Comparison of ENCODE assay signal across 29 mouse cellular contexts in the genomic region with DNA sequence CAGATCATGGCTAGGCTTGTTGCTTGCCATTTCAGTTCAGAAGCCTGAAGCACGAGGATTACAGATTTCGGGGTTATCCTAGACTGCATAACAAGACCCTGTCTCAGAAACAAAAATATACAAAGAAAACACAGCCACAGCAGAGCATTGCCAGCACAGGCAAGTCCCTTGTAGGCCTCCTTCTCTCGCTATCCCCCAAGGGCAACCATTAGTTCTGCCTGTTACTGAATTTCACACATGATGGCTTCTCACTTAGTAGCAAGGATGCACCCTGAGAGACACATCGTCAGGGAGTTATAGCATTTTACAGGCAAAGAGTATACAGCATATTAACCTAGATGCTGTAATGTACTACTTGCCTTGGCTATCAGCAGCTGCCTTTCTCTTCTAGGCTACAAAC. TPM values are rescaled to one million over a fixed set of nuclear protein-coding genes. Genes with fewer than 3 reads are reported as not detected.
DNase-seq lines count a peak whose midpoint lies in the region; ATAC-seq and TF ChIP-seq lines count a peak whose summit lies in the region.
"Had no signal": no experiment of that assay in that cellular context is flagged by ENCODE, and none has a peak within 500 bp of the region (broad histone marks: within the 10 kb centered on the region; RNA-seq: fewer than 3 reads in every experiment).

No protein-coding gene starts in this region.

- H3K4me3 ChIP-seq in hindbrain, embryonic 12.5 days: no peak overlapping the region
- H3K4me3 ChIP-seq in hindbrain, embryonic 10.5 days: no peak overlapping the region
- H3K4me3 ChIP-seq in hindbrain, embryonic 14.5 days (replicated peaks; ENCODE audit: low read length): no peak overlapping the region
- H3K4me3 ChIP-seq in neural tube, embryonic 14.5 days (ENCODE audit: low read depth, low read length): no peak overlapping the region
- no peak overlapping the region for H3K4me3 ChIP-seq in kidney, embryonic 15.5 days (replicated peaks)
- H3K4me3 ChIP-seq in kidney, embryonic 16.5 days (ENCODE audit: low read length): no peak overlapping the region
- H3K4me3 ChIP-seq: forebrain, embryonic 10.5 days; gastrocnemius, adult 2 months; heart, adult 2 months; hindbrain, embryonic 15.5 days; intestine, embryonic 15.5 days; liver, embryonic 15.5 days had no signal

- TF ChIP-seq POLR2A in brain, embryonic 14.5 days (IDR thresholded peaks at IDR 0.05; ENCODE audit: borderline replicate concordance, extremely low read depth, insufficient read depth, insufficient read length, poor library complexity, severe bottlenecking): no peak

- no peaks in the 10 kb centered on the region for H3K9me3 ChIP-seq in hindbrain, embryonic 12.5 days (replicated peaks)
- no peaks in the 10 kb centered on the region for H3K9me3 ChIP-seq in hindbrain, embryonic 10.5 days
- H3K9me3 ChIP-seq in hindbrain, embryonic 14.5 days (ENCODE audit: control insufficient read depth, low read length): no peaks in the 10 kb centered on the region
- no peaks in the 10 kb centered on the region for H3K9me3 ChIP-seq in neural tube, embryonic 14.5 days (ENCODE audit: control insufficient read depth, low read length)
- H3K9me3 ChIP-seq in kidney, embryonic 15.5 days (replicated peaks): no peaks in the 10 kb centered on the region
- no peaks in the 10 kb centered on the region for H3K9me3 ChIP-seq in kidney, embryonic 16.5 days (ENCODE audit: low read length)
- H3K9me3 ChIP-seq: forebrain, embryonic 10.5 days; hindbrain, embryonic 15.5 days; intestine, embryonic 15.5 days; liver, embryonic 15.5 days had no signal

- no peak for DNase-seq in hindbrain, embryonic 10.5 days (ENCODE audit: low spot score)
- DNase-seq in brain, embryonic 14.5 days (ENCODE audit: low read depth): peak; percentile 51
- no peak for DNase-seq in hindbrain, embryonic 14.5 days (ENCODE audit: low spot score)
- DNase-seq: adrenal gland, postnatal 25 days; cerebellum, adult 18-20 months; cerebellum, postnatal 10 days; gastrocnemius, adult 2 months; heart, adult 2 months; heart, postnatal 14 days; kidney, adult 2 months; kidney, postnatal 10 days; liver; lung, embryonic 14.5 days; lung, postnatal 14 days; right cerebral cortex, adult 18-20 months; spleen, adult 18-20 months; thymus, adult 18-20 months; thymus, postnatal 25 days had no signal

- H3K27me3 ChIP-seq in hindbrain, embryonic 12.5 days: no peaks in the 10 kb centered on the region
- H3K27me3 ChIP-seq in hindbrain, embryonic 10.5 days (ENCODE audit: insufficient read depth, poor library complexity, severe bottlenecking): no peaks in the 10 kb centered on the region
- no peaks in the 10 kb centered on the region for H3K27me3 ChIP-seq in hindbrain, embryonic 14.5 days (ENCODE audit: control insufficient read depth, insufficient read depth, low read length)
- H3K27me3 ChIP-seq in neural tube, embryonic 14.5 days (ENCODE audit: control insufficient read depth, insufficient read depth, low read length): no peaks in the 10 kb centered on the region
- H3K27me3 ChIP-seq in kidney, embryonic 15.5 days: no peaks in the 10 kb centered on the region
- no peaks in the 10 kb centered on the region for H3K27me3 ChIP-seq in kidney, embryonic 16.5 days (ENCODE audit: insufficient read depth, low read length)
- H3K27me3 ChIP-seq: hindbrain, embryonic 15.5 days; intestine, embryonic 15.5 days; liver, embryonic 15.5 days had no signal

- H3K4me1 ChIP-seq in hindbrain, embryonic 12.5 days: peaks cover 20% of the 10 kb centered on the region
- H3K4me1 ChIP-seq in hindbrain, embryonic 10.5 days (replicated peaks): peaks cover 14% of the 10 kb centered on the region
- no peaks in the 10 kb centered on the region; the same call in 1 of the 2 replicates for H3K4me1 ChIP-seq in hindbrain, embryonic 14.5 days (replicated peaks; ENCODE audit: control insufficient read depth, insufficient read depth, low read length)
- peaks cover 11% of the 10 kb centered on the region for H3K4me1 ChIP-seq in neural tube, embryonic 14.5 days (ENCODE audit: control insufficient read depth, insufficient read depth, low read length)
- peaks cover 22% of the 10 kb centered on the region for H3K4me1 ChIP-seq in kidney, embryonic 15.5 days
- peaks cover 21% of the 10 kb centered on the region for H3K4me1 ChIP-seq in kidney, embryonic 16.5 days (ENCODE audit: insufficient read depth, low read length)
- H3K4me1 ChIP-seq: liver, embryonic 15.5 days had no signal

- WGBS in hindbrain, embryonic 12.5 days: 38% methylated on average over 4 of the region's 4 CpGs
- 56% methylated on average over 4 of the region's 4 CpGs for WGBS in hindbrain, embryonic 10.5 days
- 39% methylated on average over 4 of the region's 4 CpGs for whole genome bisulfite sequencing in hindbrain, embryonic 14.5 days
- WGBS in neural tube, embryonic 14.5 days: 39% methylated on average over 4 of the region's 4 CpGs
- 70% methylated on average over 4 of the region's 4 CpGs for WGBS in kidney, embryonic 15.5 days
- WGBS in kidney, embryonic 16.5 days: 73% methylated on average over 4 of the region's 4 CpGs

- TF ChIP-seq CTCF in brain, embryonic 14.5 days (IDR thresholded peaks at IDR 0.05; ENCODE audit: borderline replicate concordance, extremely low read depth, insufficient read depth, insufficient read length): no peak

- H3K9ac ChIP-seq in hindbrain, embryonic 12.5 days: no peak overlapping the region
- no peak overlapping the region for H3K9ac ChIP-seq in hindbrain, embryonic 14.5 days
- H3K9ac ChIP-seq in neural tube, embryonic 14.5 days (replicated peaks; ENCODE audit: low read depth, low read length): no peak overlapping the region
- H3K9ac ChIP-seq in kidney, embryonic 15.5 days: no peak overlapping the region
- H3K9ac ChIP-seq in kidney, embryonic 16.5 days (replicated peaks; ENCODE audit: low read length): no peak overlapping the region
- H3K9ac ChIP-seq: hindbrain, embryonic 15.5 days; intestine, embryonic 15.5 days; liver, embryonic 15.5 days; lung, embryonic 14.5 days had no signal

- 0 out of 2 replicates have a peak, but pooled peaks have one; percentile 40 for ATAC-seq in hindbrain, embryonic 12.5 days (ENCODE audit: low FRiP score)
- 0 out of 2 replicates have a peak, but pooled peaks have one; percentile 55 for ATAC-seq in hindbrain, embryonic 14.5 days (ENCODE audit: low FRiP score)
- ATAC-seq in neural tube, embryonic 14.5 days (ENCODE audit: low read depth): peak; percentile 62; the same call in 1 of the 2 replicates
- no peak for ATAC-seq in kidney, embryonic 15.5 days (replicated peaks; ENCODE audit: low FRiP score)
- ATAC-seq in kidney, embryonic 16.5 days (ENCODE audit: low FRiP score, low TSS enrichment): no peak
- ATAC-seq: CD4-positive, CD25-positive, alpha-beta regulatory T cell, adult 4 months; forebrain, embryonic 16.5 days; intestine, embryonic 15.5 days had no signal

- H3K36me3 ChIP-seq in hindbrain, embryonic 12.5 days: no peaks in the 10 kb centered on the region
- no peaks in the 10 kb centered on the region for H3K36me3 ChIP-seq in hindbrain, embryonic 10.5 days
- no peaks in the 10 kb centered on the region for H3K36me3 ChIP-seq in hindbrain, embryonic 14.5 days (replicated peaks; ENCODE audit: control insufficient read depth, insufficient read depth)
- no peaks in the 10 kb centered on the region for H3K36me3 ChIP-seq in neural tube, embryonic 14.5 days (ENCODE audit: control insufficient read depth, insufficient read depth, low read length)
- peaks cover 16% of the 10 kb centered on the region; the same call in 1 of the 2 replicates for H3K36me3 ChIP-seq in kidney, embryonic 15.5 days
- H3K36me3 ChIP-seq in kidney, embryonic 16.5 days (ENCODE audit: insufficient read depth, low read length): peaks cover 9% of the 10 kb centered on the region; the same call in 1 of the 2 replicates
- H3K36me3 ChIP-seq: hindbrain, embryonic 15.5 days had no signal

- no peak overlapping the region for H3K27ac ChIP-seq in hindbrain, embryonic 12.5 days
- no peak overlapping the region for H3K27ac ChIP-seq in hindbrain, embryonic 10.5 days
- no peak overlapping the region for H3K27ac ChIP-seq in hindbrain, embryonic 14.5 days
- H3K27ac ChIP-seq in neural tube, embryonic 14.5 days (ENCODE audit: low read depth, low read length): 0 out of 2 replicates have a peak overlapping the region, but pooled peaks have one; percentile 22
- H3K27ac ChIP-seq in kidney, embryonic 15.5 days: no peak overlapping the region
- no peak overlapping the region for H3K27ac ChIP-seq in kidney, embryonic 16.5 days (ENCODE audit: low read length)
- H3K27ac ChIP-seq: forebrain, embryonic 10.5 days; gastrocnemius, adult 2 months; heart, adult 2 months; hindbrain, embryonic 15.5 days; intestine, embryonic 15.5 days; liver, embryonic 15.5 days had no signal

- H3K4me2 ChIP-seq in hindbrain, embryonic 12.5 days (replicated peaks): no peak overlapping the region
- no peak overlapping the region for H3K4me2 ChIP-seq in hindbrain, embryonic 14.5 days (replicated peaks)
- H3K4me2 ChIP-seq in neural tube, embryonic 14.5 days (ENCODE audit: low read depth, low read length): no peak overlapping the region
- no peak overlapping the region for H3K4me2 ChIP-seq in kidney, embryonic 15.5 days
- no peak overlapping the region for H3K4me2 ChIP-seq in kidney, embryonic 16.5 days (replicated peaks; ENCODE audit: low read depth, low read length)
- H3K4me2 ChIP-seq: hindbrain, embryonic 15.5 days; intestine, embryonic 15.5 days; liver, embryonic 15.5 days; lung, embryonic 14.5 days; midbrain, embryonic 11.5 days had no signal

RNA-seq across cellular contexts. Expression of gene Umps, which starts 58.6 kb away (rescaled TPM):
- 38.2 and 39.4 TPM in 2 replicates for polyA plus RNA-seq in hindbrain, embryonic 12.5 days (2016; fragmentation: Nextera tagmentation; extraction: Ambion mirVana)
- polyA plus RNA-seq in hindbrain, embryonic 10.5 days (2016; fragmentation: Nextera tagmentation; extraction: Ambion mirVana): 63.8 and 87.1 TPM in 2 replicates
- 17.6 and 18.8 TPM in 2 replicates for polyA plus RNA-seq in brain, embryonic 14.5 days (2012; rRNA removed)
- 24.2 and 28.5 TPM in 2 replicates for polyA plus RNA-seq in hindbrain, embryonic 14.5 days (2014; fragmentation: Nextera tagmentation; extraction: Ambion mirVana)
- 24.5 and 25.5 TPM in 2 replicates for polyA plus RNA-seq in neural tube, embryonic 14.5 days (2014; fragmentation: Nextera tagmentation; extraction: Ambion mirVana)
- polyA plus RNA-seq in kidney, embryonic 15.5 days (2015; fragmentation: Nextera tagmentation; extraction: Ambion mirVana): 62.5 and 63.6 TPM in 2 replicates
- 66.3 and 66.6 TPM in 2 replicates for polyA plus RNA-seq in kidney, embryonic 16.5 days (2015; fragmentation: Nextera tagmentation; extraction: Ambion mirVana)

Comparison
In these comparisons a context has a peak if more than half of its experiments do, and no peak if none do; other contexts are left out.
1. ATAC-seq: peak in hindbrain, embryonic 12.5 days (single experiment), hindbrain, embryonic 14.5 days (single experiment) and neural tube, embryonic 14.5 days (single experiment); none in kidney, embryonic 15.5 days (single experiment) and kidney, embryonic 16.5 days (single experiment).